ENCODE assay signal across 8 mouse cellular contexts in genomic region chr11:80081786-80082319, GRCm38 (mm10). TPM values are rescaled to one million over a fixed set of nuclear protein-coding genes. Genes with fewer than 3 reads are reported as not detected.
A peak's percentile ranks its signal among the peaks of the same experiment; 100 is the strongest.
DNase-seq lines count a peak whose midpoint lies in the region; ATAC-seq and TF ChIP-seq lines count a peak whose summit lies in the region.

No protein-coding gene starts in this region.

- ATAC-seq in forebrain, embryonic 12.5 days (ENCODE audit: low FRiP score): no peak
- no peak for ATAC-seq in intestine, embryonic 15.5 days
- no peak for ATAC-seq in midbrain, embryonic 16.5 days

- H3K27me3 ChIP-seq in forebrain, embryonic 10.5 days (ENCODE audit: poor library complexity, severe bottlenecking): no peaks in the 10 kb centered on the region
- no peaks in the 10 kb centered on the region for H3K27me3 ChIP-seq in forebrain, embryonic 12.5 days
- no peaks in the 10 kb centered on the region for H3K27me3 ChIP-seq in intestine, embryonic 15.5 days (replicated peaks)
- H3K27me3 ChIP-seq in midbrain, embryonic 16.5 days (ENCODE audit: control insufficient read depth, insufficient read depth, low read depth, low read length): no peaks in the 10 kb centered on the region

- H3K27ac ChIP-seq in forebrain, embryonic 10.5 days: 0 out of 2 replicates have a peak overlapping the region, but pooled peaks have one; percentile 99
- H3K27ac ChIP-seq in forebrain, embryonic 12.5 days: no peak overlapping the region
- H3K27ac ChIP-seq in left cerebral cortex, adult 2 months: 0 out of 2 replicates have a peak overlapping the region, but pooled peaks have one; percentile 60
- peak overlapping the region; percentile 99 for H3K27ac ChIP-seq in intestine, embryonic 15.5 days
- H3K27ac ChIP-seq in midbrain, embryonic 16.5 days (ENCODE audit: low read length): no peak overlapping the region

- TF ChIP-seq CTCF in left cerebral cortex, adult 2 months (IDR thresholded peaks at IDR 0.05): no peak

- H3K9me3 ChIP-seq in forebrain, embryonic 10.5 days: no peaks in the 10 kb centered on the region
- H3K9me3 ChIP-seq in forebrain, embryonic 12.5 days: 0 out of 2 replicates have a peak, but pooled peaks cover 3% of the 10 kb centered on the region
- H3K9me3 ChIP-seq in intestine, embryonic 15.5 days: no peaks in the 10 kb centered on the region
- no peaks in the 10 kb centered on the region for H3K9me3 ChIP-seq in midbrain, embryonic 16.5 days (replicated peaks; ENCODE audit: control insufficient read depth, low read length, poor library complexity, severe bottlenecking)

- 85% methylated on average over 7 of the region's 7 CpGs for WGBS in forebrain, embryonic 10.5 days
- 85% methylated on average over 7 of the region's 7 CpGs for WGBS in forebrain, embryonic 12.5 days
- 78% methylated on average over 7 of the region's 7 CpGs for WGBS in intestine, embryonic 15.5 days
- 82% methylated on average over 7 of the region's 7 CpGs for WGBS in midbrain, embryonic 16.5 days

- peaks cover 17% of the 10 kb centered on the region for H3K36me3 ChIP-seq in forebrain, embryonic 10.5 days (replicated peaks)
- H3K36me3 ChIP-seq in forebrain, embryonic 12.5 days (replicated peaks): no peaks in the 10 kb centered on the region
- no peaks in the 10 kb centered on the region for H3K36me3 ChIP-seq in intestine, embryonic 15.5 days
- H3K36me3 ChIP-seq in midbrain, embryonic 16.5 days (ENCODE audit: control insufficient read depth, insufficient read depth, low read length): no peaks in the 10 kb centered on the region

- no peak for DNase-seq in forebrain, embryonic 10.5 days (ENCODE audit: extremely low spot score, low spot score)
- DNase-seq in left cerebral cortex, adult 2 months (ENCODE audit: extremely low spot score in 1 of 2, low spot score in 2 of 2): no peak
- DNase-seq in left cerebral cortex, adult 11 months (ENCODE audit: low spot score): no peak
- DNase-seq in adrenal gland, adult 18-20 months (ENCODE audit: low spot score in 2 of 2): no peak
- no peak for DNase-seq in thymus, postnatal 36 days

- peak overlapping the region; percentile 97 for H3K4me3 ChIP-seq in forebrain, embryonic 10.5 days
- H3K4me3 ChIP-seq in forebrain, embryonic 12.5 days (replicated peaks): no peak overlapping the region
- H3K4me3 ChIP-seq in left cerebral cortex, adult 2 months: no peak overlapping the region
- no peak overlapping the region for H3K4me3 ChIP-seq in intestine, embryonic 15.5 days (replicated peaks)
- H3K4me3 ChIP-seq in midbrain, embryonic 16.5 days (ENCODE audit: low read depth, low read length): no peak overlapping the region

- peaks cover 26% of the 10 kb centered on the region for H3K4me1 ChIP-seq in forebrain, embryonic 10.5 days
- H3K4me1 ChIP-seq in forebrain, embryonic 12.5 days: peaks cover 13% of the 10 kb centered on the region
- H3K4me1 ChIP-seq in intestine, embryonic 15.5 days (replicated peaks): peaks cover 9% of the 10 kb centered on the region; the same call in 1 of the 2 replicates
- H3K4me1 ChIP-seq in midbrain, embryonic 16.5 days (ENCODE audit: control insufficient read depth, insufficient read depth, low read length): peaks cover 8% of the 10 kb centered on the region; the same call in 1 of the 2 replicates

- H3K4me2 ChIP-seq in forebrain, embryonic 12.5 days: no peak overlapping the region
- H3K4me2 ChIP-seq in intestine, embryonic 15.5 days (replicated peaks): peak overlapping the region; percentile 73
- H3K4me2 ChIP-seq in midbrain, embryonic 16.5 days (ENCODE audit: low read length): no peak overlapping the region

- intact Hi-C loops in left cerebral cortex, adult 2 months (cut with DNase I): no loop called here

- H3K9ac ChIP-seq in forebrain, embryonic 12.5 days: no peak overlapping the region
- no peak overlapping the region for H3K9ac ChIP-seq in intestine, embryonic 15.5 days
- peak overlapping the region; percentile 77; the same call in 1 of the 2 replicates for H3K9ac ChIP-seq in midbrain, embryonic 16.5 days (ENCODE audit: low read depth, low read length)

RNA-seq across cellular contexts. Expression of gene Crlf3, which starts 1.1 kb away (rescaled TPM):
- polyA plus RNA-seq in forebrain, embryonic 10.5 days (2016; fragmentation: Nextera tagmentation; extraction: Ambion mirVana): 40.6 and 45.7 TPM in 2 replicates
- 30.9 and 33.9 TPM in 2 replicates for polyA plus RNA-seq in forebrain, embryonic 12.5 days (2016; fragmentation: Nextera tagmentation; extraction: Ambion mirVana)
- total RNA-seq in left cerebral cortex, adult 2 months (2021): 10 to 100 TPM; 12.3 to 15.4 TPM
- 26.4 and 31.7 TPM in 2 replicates for polyA plus RNA-seq in intestine, embryonic 15.5 days (2015; fragmentation: Nextera tagmentation; extraction: Ambion mirVana)
- 10.4 and 12.7 TPM in 2 replicates for polyA plus RNA-seq in midbrain, embryonic 16.5 days (2015; fragmentation: Nextera tagmentation; extraction: Ambion mirVana)
- 10 to 100 TPM; 12.5 to 17.2 TPM for total RNA-seq in adrenal gland, adult 18-20 months (2021)

RNA-seq across cellular contexts. Expression of gene Atad5, which starts 7.3 kb away (rescaled TPM):
- polyA plus RNA-seq in forebrain, embryonic 10.5 days (2016; fragmentation: Nextera tagmentation; extraction: Ambion mirVana): 20.3 and 20.7 TPM in 2 replicates
- 19.5 and 20.1 TPM in 2 replicates for polyA plus RNA-seq in forebrain, embryonic 12.5 days (2016; fragmentation: Nextera tagmentation; extraction: Ambion mirVana)
- total RNA-seq in left cerebral cortex, adult 2 months (2021): 1 to 10 TPM; 3.1 to 3.6 TPM
- 7.3 and 8.9 TPM in 2 replicates for polyA plus RNA-seq in intestine, embryonic 15.5 days (2015; fragmentation: Nextera tagmentation; extraction: Ambion mirVana)
- 4.3 and 5.1 TPM in 2 replicates for polyA plus RNA-seq in midbrain, embryonic 16.5 days (2015; fragmentation: Nextera tagmentation; extraction: Ambion mirVana)
- 1 to 10 TPM; 1.2 to 1.8 TPM for total RNA-seq in adrenal gland, adult 18-20 months (2021)

Comparison
In these comparisons a context has a peak if more than half of its experiments do, and no peak if none do; other contexts are left out.
1. H3K27ac ChIP-seq: peak in forebrain, embryonic 10.5 days (single experiment), left cerebral cortex, adult 2 months (single experiment) and intestine, embryonic 15.5 days (single experiment); none in forebrain, embryonic 12.5 days (single experiment) and midbrain, embryonic 16.5 days (single experiment).